Mouse (Mus musculus): ENCODE measurements around the gene Mboat2. TPM values are rescaled to one million over a fixed set of nuclear protein-coding genes. Genes with fewer than 3 reads are reported as not detected.

The Mboat2 gene
- polyA plus RNA-seq, 1 experiment from 2014 or later, result 46.6 TPM

DNA sequence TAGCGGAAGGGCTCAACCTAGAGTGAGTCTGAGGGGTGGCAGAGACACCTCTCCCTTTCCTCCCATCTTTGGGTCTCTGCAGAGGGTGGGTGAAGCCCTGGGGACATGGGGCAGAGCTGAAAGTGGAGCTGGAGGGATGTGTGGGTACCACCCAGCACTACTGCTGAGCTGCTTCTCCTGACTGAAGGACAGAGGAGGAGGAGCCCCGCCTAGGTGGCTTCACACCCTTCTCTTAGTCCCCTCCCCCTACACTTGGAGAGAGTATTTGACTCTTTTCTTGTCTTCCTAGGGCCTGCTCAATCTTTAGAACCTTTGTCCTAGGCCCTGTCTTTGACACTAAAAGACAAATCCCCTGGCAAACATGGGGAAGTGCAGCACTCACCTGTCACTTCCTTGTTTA is 7.3 kb downstream of the Mboat2 start:
- no peak overlapping the region for H3K27ac ChIP-seq
- H3K4me3 ChIP-seq, result no peak overlapping the region
- no peaks in the 10 kb centered on the region for H3K9me3 ChIP-seq
- WGBS, result 40% methylated on average over 2 of the region's 2 CpGs
- H3K27me3 ChIP-seq (ENCODE audit: poor library complexity, severe bottlenecking), result no peaks in the 10 kb centered on the region
- DNase-seq (ENCODE audit: extremely low spot score, low spot score), result no peak
- H3K4me1 ChIP-seq, result peaks cover 62% of the 10 kb centered on the region
- H3K36me3 ChIP-seq (replicated peaks), result 0 out of 2 replicates have a peak, but pooled peaks cover 2% of the 10 kb centered on the region

DNA sequence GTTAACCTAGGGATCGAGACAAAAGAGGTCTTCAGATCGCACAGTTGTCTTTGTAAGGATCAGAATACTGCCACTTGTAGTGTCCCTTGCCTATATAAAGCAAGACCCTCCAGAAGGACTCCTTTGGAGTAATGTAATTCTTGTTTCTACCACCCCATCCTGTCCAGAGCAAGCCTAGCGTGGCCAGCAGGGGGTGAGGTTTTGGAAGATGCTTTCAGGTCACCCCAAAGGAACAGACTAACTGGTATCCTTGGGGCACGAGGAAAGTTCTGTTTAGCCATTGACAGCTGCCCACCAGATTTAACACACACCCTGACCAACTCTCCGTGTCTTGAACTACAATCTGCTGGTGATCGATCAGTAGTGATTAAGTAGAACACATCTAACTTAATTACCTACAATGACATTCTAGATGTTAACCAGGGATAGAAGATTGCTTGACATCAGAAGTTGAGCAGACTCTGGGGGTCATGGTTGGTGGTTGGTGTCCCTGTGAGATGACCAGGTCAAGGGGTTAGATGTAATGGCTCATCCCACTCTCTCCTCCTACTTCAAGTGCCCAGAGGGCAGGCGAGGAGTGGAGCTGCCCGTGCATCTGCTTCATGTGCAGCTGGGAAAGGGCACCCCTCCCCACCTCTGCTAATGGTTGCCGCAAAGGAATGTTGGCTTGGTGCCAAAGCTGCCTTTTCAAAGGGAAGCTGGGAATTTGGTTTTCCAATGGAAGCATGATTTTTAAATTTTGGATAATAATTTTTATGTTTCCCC is 10.6 kb downstream of the Mboat2 start:
- H3K4me3 ChIP-seq, result no peak overlapping the region
- H3K27me3 ChIP-seq (ENCODE audit: poor library complexity, severe bottlenecking), result no peaks in the 10 kb centered on the region
- DNase-seq (ENCODE audit: extremely low spot score, low spot score), result no peak
- 83% methylated on average over 9 of the region's 9 CpGs for WGBS
- peaks cover 2% of the 10 kb centered on the region; the same call in 1 of the 2 replicates for H3K36me3 ChIP-seq (replicated peaks)
- peaks cover 63% of the 10 kb centered on the region for H3K4me1 ChIP-seq
- H3K27ac ChIP-seq, result 0 out of 2 replicates have a peak overlapping the region, but pooled peaks have one; percentile 32
- no peaks in the 10 kb centered on the region for H3K9me3 ChIP-seq

DNA sequence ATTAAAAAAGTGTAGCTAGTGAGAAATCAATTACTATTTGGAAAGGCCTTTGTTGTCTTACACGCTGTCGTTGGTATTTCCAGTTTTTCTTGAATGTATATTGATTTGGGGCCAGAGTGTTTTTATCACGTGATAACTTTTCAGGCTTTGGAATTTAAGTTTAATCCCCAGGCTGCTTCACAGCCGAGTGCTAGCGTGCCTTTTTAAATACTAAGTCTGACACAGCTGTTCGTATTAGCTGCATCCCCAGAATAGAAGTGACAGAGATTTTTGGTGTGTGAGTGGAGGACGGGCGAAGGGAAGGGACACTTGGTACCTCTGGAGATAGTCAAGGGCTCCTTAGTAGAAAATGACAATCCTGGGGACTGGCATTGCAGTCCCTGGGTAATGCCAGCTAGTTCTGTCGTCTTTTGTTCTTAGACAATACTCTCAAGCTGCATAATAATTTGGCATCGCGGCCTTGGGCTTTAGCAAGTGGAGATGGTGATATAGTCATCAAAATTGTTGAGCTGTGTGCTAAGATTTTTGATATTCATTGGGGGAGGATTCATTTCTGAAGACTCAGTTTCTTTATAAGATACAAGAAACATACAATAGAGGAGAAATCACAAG is 11.7 kb downstream of the Mboat2 start:
- no peak overlapping the region for H3K27ac ChIP-seq
- 87% methylated on average over 11 of the region's 11 CpGs for WGBS
- H3K9me3 ChIP-seq, result no peaks in the 10 kb centered on the region
- H3K36me3 ChIP-seq (replicated peaks), result peaks cover 2% of the 10 kb centered on the region; the same call in 1 of the 2 replicates
- H3K4me1 ChIP-seq, result peaks cover 57% of the 10 kb centered on the region
- no peak for DNase-seq (ENCODE audit: extremely low spot score, low spot score)
- no peaks in the 10 kb centered on the region for H3K27me3 ChIP-seq (ENCODE audit: poor library complexity, severe bottlenecking)
- H3K4me3 ChIP-seq, result no peak overlapping the region

DNA sequence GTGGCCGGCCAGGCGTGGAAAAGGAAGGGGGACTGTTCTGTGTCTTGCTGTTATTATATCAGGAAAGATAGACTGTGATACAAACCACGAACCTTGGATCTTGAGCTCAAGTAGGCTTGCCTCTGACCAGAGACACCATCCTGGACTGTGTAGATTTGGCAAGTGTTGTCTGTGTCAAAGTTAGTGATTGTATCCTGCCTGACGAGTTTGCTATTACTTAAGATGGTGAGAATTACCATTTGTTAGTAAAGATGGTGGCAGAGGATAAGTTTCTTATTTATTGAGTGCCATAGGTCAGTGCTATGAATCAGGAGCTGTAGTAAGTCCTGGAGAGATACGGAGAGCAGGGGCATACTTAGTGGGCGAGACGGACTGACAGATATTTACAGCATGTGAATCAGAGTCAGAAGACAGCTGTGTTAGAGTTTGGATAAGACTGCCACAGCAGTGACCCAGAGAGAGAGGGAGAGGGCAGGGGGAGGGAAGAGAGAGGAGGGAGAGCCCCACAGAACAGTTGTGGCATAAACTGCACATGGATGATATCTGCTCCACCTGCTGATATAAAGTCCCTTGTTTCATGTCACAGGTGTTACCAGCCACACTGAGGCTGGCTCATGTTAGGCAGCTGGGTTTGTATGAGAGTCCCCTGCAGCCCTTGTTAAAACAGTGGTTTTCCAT is 12.9 kb downstream of the Mboat2 start:
- no peaks in the 10 kb centered on the region for H3K27me3 ChIP-seq (ENCODE audit: poor library complexity, severe bottlenecking)
- H3K4me1 ChIP-seq, result peaks cover 45% of the 10 kb centered on the region
- no peak overlapping the region for H3K27ac ChIP-seq
- no peaks in the 10 kb centered on the region for H3K9me3 ChIP-seq
- no peak for DNase-seq (ENCODE audit: extremely low spot score, low spot score)
- no peak overlapping the region for H3K4me3 ChIP-seq
- H3K36me3 ChIP-seq (replicated peaks), result peaks cover 2% of the 10 kb centered on the region; the same call in 1 of the 2 replicates
- WGBS, result 84% methylated on average over 7 of the region's 7 CpGs

DNA sequence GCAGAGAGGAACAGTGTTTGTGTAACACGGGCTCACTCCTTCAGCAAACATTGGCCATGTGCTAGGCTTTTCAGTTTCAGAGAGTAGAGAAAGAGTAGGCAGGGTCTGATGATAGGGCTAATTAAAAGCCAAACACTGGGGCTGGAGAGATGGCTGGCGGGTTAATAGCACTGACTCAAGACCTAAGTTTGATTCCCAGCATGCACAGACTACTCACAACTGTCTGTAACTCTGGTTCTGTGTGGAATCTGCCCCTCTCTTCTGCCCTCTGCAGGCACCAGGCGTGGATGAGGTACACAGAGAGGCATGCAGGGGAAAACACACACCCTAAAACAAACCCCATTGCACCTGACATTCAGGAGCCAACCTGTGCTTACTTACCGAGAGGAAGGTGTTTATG is 14.7 kb downstream of the Mboat2 start:
- WGBS, result 84% methylated on average over 4 of the region's 4 CpGs

DNA sequence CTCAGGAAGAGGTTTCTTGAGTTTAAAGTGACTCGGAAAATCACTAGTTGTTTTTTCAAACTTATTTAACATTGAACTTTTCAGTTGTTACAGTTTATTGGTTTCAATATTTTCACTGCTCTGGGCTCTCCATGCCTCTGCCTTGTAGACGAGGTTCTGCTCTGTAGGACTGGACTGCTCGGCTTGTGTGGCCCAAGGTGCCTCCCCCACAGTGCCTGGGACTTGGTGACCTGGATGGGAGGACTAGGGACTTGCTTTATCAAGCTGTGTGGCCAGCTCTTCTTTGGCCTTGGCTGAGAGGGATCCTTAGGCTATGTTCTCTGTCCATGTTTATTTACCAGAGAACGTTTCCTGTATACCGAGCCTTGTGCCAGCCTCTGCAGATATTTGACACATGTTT is 17.4 kb downstream of the Mboat2 start:
- Histone ChIP-seq H3K4me1 (peaks cover 17% of the 10 kb centered on the region), H3K27me3 (ENCODE audit: poor library complexity, severe bottlenecking) (no peaks in the 10 kb centered on the region), H3K4me3 (no peak overlapping the region), H3K27ac (no peak overlapping the region), H3K36me3 (replicated peaks) (no peaks in the 10 kb centered on the region; the same call in 1 of the 2 replicates), H3K9me3 (no peaks in the 10 kb centered on the region)
- DNase-seq (ENCODE audit: extremely low spot score, low spot score), result no peak
- 87% methylated on average over 5 of the region's 5 CpGs for WGBS

More for the DNA sequence above, 14.7 kb downstream of the Mboat2 start:
- no peak overlapping the region for H3K27ac ChIP-seq
- H3K4me3 ChIP-seq, result no peak overlapping the region
- no peaks in the 10 kb centered on the region; the same call in 1 of the 2 replicates for H3K36me3 ChIP-seq (replicated peaks)
- no peaks in the 10 kb centered on the region for H3K9me3 ChIP-seq
- DNase-seq (ENCODE audit: extremely low spot score, low spot score), result no peak
- no peaks in the 10 kb centered on the region for H3K27me3 ChIP-seq (ENCODE audit: poor library complexity, severe bottlenecking)
- peaks cover 34% of the 10 kb centered on the region for H3K4me1 ChIP-seq

DNA sequence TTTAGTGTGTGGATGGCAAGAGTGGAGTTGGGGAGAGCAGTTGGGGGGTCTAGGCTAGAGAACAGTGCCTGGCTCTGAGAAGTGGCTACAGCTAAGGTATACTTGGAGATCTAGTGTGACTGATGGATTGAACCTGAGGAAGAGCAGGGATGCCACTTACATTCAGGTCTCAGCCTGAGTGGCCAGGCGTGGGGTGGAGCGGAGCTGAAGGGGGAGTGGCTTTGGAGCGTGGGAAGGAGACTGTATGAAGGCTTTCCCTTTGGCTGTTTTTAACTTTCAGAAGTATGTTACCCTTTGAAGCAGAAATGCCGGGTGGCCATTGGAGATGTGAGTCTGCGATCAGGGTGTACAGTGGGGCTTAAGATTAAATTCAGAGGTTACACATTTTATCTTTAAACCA is 26.7 kb downstream of the Mboat2 start:
- Histone ChIP-seq H3K4me3 (no peak overlapping the region), H3K27me3 (ENCODE audit: poor library complexity, severe bottlenecking) (no peaks in the 10 kb centered on the region), H3K36me3 (replicated peaks) (no peaks in the 10 kb centered on the region), H3K27ac (no peak overlapping the region), H3K9me3 (no peaks in the 10 kb centered on the region), H3K4me1 (peaks cover 10% of the 10 kb centered on the region; the same call in 1 of the 2 replicates)
- WGBS, result 90% methylated on average over 5 of the region's 5 CpGs
- no peak for DNase-seq (ENCODE audit: extremely low spot score, low spot score)

DNA sequence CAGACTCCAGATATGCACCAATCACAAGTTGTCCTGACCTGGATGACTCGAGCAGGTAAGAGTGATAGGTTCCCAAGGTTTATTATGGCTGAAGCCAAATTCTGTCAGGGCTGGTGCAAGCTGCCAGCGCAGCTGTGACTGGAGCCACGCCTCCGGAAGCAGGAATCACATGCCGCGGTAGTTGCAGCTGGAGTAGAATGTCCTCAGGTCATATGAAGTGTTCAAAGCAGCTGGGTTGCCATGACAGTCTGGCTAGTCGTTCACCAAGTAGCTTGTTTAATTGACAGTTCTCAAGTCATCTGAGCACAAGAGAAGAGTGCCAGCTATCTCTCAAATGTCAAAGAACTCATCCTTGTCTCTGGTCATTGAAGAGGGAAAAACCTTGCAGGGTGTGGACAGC is 28.7 kb downstream of the Mboat2 start:
- no peak overlapping the region for H3K4me3 ChIP-seq
- H3K36me3 ChIP-seq (replicated peaks), result no peaks in the 10 kb centered on the region
- WGBS, result 82% methylated on average over 7 of the region's 7 CpGs
- peaks cover 10% of the 10 kb centered on the region; the same call in 1 of the 2 replicates for H3K4me1 ChIP-seq
- no peak for DNase-seq (ENCODE audit: extremely low spot score, low spot score)
- no peak overlapping the region for H3K27ac ChIP-seq
- H3K9me3 ChIP-seq, result no peaks in the 10 kb centered on the region
- H3K27me3 ChIP-seq (ENCODE audit: poor library complexity, severe bottlenecking), result no peaks in the 10 kb centered on the region

DNA sequence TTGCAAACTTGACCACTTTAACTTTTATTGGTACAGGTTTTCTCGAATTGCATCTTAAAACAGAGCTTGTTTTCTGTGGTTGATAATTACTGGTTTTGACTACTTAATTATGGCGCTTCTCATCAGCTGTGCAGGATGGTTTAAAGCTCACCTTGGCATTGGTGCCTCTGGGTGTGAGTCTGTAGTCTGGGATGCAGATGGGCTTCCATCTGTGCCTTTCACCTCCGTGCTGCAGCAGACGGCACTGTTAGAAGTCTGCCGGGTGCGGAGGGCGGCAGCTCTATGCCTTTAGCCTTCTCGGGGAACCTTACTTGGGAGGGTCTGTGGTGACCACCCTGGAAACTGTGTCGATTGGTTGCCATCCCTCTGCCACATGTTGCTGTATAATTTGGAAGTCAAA is 29.8 kb downstream of the Mboat2 start:
- no peak for DNase-seq (ENCODE audit: extremely low spot score, low spot score)
- no peaks in the 10 kb centered on the region for H3K9me3 ChIP-seq
- H3K4me3 ChIP-seq, result no peak overlapping the region
- no peaks in the 10 kb centered on the region for H3K27me3 ChIP-seq (ENCODE audit: poor library complexity, severe bottlenecking)
- H3K27ac ChIP-seq, result no peak overlapping the region
- H3K4me1 ChIP-seq, result peaks cover 17% of the 10 kb centered on the region
- 90% methylated on average over 9 of the region's 9 CpGs for WGBS
- H3K36me3 ChIP-seq (replicated peaks), result no peaks in the 10 kb centered on the region

DNA sequence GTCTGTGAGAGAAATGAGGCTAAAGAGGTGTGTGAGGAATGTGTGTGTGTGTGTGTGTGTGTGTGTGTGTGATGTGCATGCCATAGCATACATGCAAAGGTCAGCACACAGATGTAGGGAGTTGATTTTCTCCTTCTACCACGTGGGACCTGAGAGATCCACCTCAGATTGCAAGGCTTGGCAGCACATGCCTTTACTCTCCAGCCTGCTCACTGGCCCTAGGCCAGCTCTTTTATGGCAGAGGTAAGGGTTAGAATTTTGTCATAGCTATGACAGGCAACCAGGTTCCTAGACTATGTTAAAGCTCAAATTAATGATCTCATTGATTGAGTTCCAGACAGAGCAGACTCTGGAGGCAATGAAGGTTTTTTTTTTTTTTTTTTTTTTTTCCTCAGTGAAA is 33.1 kb downstream of the Mboat2 start:
- 78% methylated on average over 1 of the region's 1 CpGs for WGBS
- no peak overlapping the region for H3K27ac ChIP-seq
- H3K4me1 ChIP-seq, result peaks cover 17% of the 10 kb centered on the region
- no peaks in the 10 kb centered on the region for H3K27me3 ChIP-seq (ENCODE audit: poor library complexity, severe bottlenecking)
- no peaks in the 10 kb centered on the region for H3K9me3 ChIP-seq
- no peak overlapping the region for H3K4me3 ChIP-seq
- DNase-seq (ENCODE audit: extremely low spot score, low spot score), result no peak
- H3K36me3 ChIP-seq (replicated peaks), result no peaks in the 10 kb centered on the region

DNA sequence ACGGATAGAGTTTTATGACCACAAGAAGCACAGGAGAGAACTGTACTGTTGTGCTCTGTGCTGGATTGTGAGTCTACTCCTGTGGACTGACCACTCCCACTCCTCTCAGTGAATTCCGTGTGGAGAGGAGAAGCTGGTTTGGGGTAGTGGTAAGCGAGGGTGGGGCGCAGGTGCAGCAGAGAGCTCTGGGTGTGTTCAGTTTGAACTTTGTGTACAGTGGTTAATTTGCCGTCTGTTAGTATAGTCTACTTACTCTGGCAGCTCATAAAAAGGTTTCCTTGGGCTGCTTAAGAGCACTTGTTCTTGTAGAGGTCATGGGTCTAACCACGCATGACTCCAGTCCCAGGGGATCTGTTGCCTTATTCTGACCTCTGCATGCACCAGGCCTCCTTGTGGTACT is 36.0 kb downstream of the Mboat2 start:
- H3K4me3 ChIP-seq, result no peak overlapping the region
- H3K9me3 ChIP-seq, result no peaks in the 10 kb centered on the region
- no peaks in the 10 kb centered on the region for H3K36me3 ChIP-seq (replicated peaks)
- 83% methylated on average over 6 of the region's 6 CpGs for WGBS
- H3K4me1 ChIP-seq, result peaks cover 17% of the 10 kb centered on the region
- DNase-seq (ENCODE audit: extremely low spot score, low spot score), result no peak
- no peaks in the 10 kb centered on the region for H3K27me3 ChIP-seq (ENCODE audit: poor library complexity, severe bottlenecking)
- no peak overlapping the region for H3K27ac ChIP-seq

DNA sequence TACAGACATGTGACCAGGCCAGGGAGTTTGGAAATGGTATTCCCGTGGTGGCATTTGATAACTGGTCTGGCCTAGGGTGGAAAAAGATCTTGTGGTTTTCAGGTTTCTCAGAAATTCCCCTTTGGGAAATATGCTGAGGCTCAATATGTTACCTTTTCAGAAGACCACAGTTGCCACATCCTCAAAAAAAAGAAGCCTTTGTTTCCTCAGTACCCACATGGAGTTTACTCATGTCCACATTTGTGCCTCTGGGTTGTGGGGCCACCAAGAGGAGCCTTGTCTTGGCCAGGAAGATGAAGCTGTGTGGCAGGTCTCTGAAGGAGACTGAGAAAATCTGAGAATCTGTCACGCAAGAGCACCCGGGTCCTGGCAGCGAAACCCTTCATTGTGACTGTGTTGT is 38.0 kb downstream of the Mboat2 start:
- Histone ChIP-seq H3K4me1 (peaks cover 17% of the 10 kb centered on the region), H3K36me3 (replicated peaks) (no peaks in the 10 kb centered on the region), H3K27me3 (ENCODE audit: poor library complexity, severe bottlenecking) (no peaks in the 10 kb centered on the region), H3K9me3 (no peaks in the 10 kb centered on the region), H3K27ac (no peak overlapping the region), H3K4me3 (no peak overlapping the region)
- no peak for DNase-seq (ENCODE audit: extremely low spot score, low spot score)
- 90% methylated on average over 4 of the region's 4 CpGs for WGBS

DNA sequence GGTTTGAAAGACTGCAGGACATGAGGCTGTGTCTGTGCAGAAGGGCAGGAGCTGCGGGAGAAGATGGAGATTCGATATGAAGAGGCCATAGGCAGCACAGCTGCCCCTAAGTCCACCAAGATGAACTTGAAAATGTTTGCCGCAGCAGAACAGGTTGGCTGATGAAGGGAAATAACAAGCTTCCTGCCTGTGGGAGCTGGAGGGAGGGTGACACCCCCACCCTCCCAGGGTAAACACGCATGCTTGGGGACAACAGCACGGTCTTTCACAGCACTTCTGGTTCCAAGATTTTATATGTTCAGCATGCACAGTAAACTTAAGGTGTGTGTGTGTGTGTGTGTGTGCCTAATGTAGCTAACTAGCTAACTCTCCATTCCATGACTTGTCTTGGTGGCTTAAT is 38.6 kb downstream of the Mboat2 start:
- no peak for DNase-seq (ENCODE audit: extremely low spot score, low spot score)
- Histone ChIP-seq H3K4me3 (no peak overlapping the region), H3K4me1 (peaks cover 17% of the 10 kb centered on the region), H3K27ac (no peak overlapping the region), H3K27me3 (ENCODE audit: poor library complexity, severe bottlenecking) (no peaks in the 10 kb centered on the region), H3K9me3 (no peaks in the 10 kb centered on the region), H3K36me3 (replicated peaks) (no peaks in the 10 kb centered on the region)
- 90% methylated on average over 5 of the region's 5 CpGs for WGBS
